Mouse (Mus musculus) c-Kit-positive CD71-positive TER-119-negative erythroid progenitor cells, embryonic 14.5 days (primary cell): ENCODE results near the gene Ywhae.

Experiments
- DNase-seq: peaks from one replicate; pipeline ENCODE4 v3.0.0-alpha.2; 2013; ENCODE audit warnings: low read depth

Gene Ywhae

DNA sequence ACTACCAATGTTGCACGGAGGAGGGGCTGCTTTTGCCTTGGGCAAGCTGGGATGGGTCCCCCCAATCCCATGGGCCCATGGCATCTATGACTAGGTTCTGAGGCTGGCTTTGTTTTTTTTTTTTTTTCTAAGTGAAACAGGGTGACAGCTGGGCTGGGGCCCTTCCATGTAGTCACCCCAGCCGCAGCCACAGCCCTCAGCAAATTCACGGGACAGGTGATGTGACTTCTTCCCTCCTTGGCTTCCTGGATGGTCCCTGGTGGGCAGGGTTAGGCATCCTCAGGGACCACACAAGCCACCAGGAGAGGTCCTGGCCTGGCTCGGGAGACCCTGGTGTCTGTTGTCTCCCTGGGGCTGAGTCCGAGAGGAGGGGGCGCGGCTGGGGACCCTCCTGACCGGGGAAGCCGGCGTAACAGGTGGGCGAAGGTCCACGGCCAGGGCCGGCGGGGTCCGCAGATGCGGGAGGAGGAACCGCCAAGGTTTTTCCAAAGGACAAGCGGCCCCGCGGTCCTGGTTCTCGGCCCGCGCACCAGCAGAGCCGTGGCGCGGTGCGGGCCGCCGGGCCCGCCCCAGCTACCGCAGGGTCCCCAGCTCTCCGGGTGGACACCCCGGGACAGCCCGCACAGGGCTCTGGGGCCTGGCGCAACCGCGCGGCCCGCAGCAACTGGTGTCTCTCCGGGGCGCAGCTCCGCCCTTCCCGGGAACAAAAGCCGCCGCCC, 62.1 kb downstream of the Ywhae start:
- no peak for DNase-seq

DNA sequence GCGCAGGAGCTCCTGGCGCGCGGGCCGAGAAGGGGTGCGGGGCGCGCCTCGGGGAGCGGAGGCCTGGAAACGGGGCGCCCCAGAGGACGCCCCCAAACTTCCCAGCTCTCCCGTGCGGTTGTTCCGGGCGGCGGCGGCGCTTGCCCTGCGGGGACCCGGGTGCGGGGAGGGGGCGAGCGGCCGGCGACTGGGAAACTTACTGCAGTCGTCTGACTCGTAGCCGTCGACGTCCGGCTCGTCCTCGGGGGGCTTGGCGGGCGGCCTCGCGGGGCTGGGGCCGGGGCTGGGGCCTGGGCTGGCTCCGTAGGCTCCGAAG, 62.6 kb downstream of the Ywhae start:
- DNase-seq, result no peak

GRCm38 (mm10) chr11:75796029-75796445, 63.4 kb downstream of the Ywhae start, which contains the start of gene Doc2b:
Gene Doc2b, minus strand, starts transcription at chr11:75796049.
- no peak for DNase-seq

DNA sequence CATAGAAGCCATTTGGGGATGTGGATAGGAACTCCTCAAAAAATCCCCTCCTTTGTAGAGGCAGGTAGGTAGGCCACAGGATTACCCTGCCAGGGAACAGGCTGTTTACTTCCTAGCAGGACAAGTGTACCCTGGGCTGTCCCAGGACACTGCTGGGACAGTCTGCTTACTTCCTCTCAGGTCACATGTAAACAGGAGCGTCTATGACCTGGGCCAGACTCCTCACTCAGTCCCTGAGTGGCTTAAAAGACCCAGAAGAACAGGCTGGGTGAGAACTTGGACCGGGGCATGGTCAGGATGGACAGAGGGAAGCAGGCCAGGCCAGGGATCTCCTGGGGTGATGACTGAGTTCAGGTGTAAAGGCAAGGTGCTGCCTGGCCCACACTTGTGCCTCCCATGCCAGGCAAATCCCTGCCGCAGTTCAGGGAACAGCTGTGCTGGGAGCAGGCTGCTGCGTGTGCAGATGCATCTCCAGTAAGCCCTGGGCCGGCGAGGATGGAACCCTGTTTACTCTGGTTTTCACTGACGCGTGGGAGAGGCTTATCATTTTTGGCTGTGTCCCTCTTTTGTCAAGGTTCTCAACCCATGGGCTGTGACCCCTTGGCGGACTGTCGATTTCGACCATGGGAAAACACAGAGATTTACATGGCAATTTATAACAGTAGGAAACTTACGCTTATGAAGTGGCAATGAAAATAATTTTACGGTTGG, 64.0 kb downstream of the Ywhae start:
- DNase-seq, result no peak

DNA sequence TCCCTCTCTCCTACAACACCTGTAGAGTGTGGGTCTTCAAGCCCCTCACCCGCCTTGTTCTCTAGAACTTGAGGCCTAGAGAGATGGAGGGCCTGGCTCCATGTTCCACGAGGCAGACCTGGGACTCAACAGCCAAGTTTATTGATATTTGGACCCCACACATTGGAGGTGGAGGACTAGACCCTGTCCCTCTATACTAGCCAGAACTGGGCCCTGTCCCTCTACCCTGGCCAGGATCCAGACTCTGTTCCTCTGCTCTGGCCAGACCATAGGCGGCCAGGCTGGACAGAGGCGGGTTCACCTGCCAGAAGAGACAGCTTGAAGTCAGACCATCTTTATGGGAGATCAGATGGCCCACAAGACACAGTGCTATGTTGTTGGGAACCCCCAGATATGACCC, 68.7 kb downstream of the Ywhae start:
- no peak for DNase-seq

DNA sequence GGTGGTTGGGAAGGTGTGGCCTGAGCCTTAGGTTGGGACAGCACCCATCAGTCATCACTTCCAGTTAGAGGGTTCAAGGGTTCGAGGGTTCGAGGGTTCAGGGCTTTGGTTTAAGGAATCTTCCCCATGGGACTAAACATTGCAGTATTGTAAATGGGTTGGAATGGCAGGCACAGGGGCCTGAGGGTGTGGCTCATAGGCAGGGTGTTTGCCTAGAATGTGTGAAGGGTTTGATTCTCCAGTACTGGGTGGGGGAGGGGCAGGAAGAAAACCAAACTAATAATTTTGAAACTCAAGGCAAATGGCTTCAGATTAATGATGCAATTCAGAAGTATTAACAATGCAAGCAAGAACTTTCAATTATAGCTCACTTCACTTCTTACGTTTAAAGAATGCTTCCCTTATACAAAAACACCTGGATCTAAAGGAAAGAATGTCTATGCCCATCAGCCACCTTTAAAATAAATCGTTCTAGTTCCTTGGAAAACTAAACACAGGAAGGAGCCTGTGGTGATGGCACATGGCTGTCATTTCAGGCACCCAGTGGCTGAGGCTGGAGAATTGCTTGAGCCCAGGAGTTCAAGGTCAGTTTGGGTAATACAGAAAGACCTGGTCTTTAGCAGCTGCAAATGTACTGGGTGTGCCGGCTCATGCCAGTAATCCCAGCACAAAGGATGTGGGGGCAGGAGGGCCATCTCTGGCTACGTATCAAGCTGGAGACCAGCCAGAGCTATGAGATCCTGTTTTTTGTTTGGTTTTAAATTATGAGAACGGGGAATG, 69.3 kb downstream of the Ywhae start:
- no peak for DNase-seq

- DNase-seq, result no peak
Observed at GRCm38 (mm10) chr11:75807486-75807885, 74.8 kb downstream of the Ywhae start.

GRCm38 (mm10) chr11:75810526-75810925, 77.9 kb downstream of the Ywhae start:
- no peak for DNase-seq

DNA sequence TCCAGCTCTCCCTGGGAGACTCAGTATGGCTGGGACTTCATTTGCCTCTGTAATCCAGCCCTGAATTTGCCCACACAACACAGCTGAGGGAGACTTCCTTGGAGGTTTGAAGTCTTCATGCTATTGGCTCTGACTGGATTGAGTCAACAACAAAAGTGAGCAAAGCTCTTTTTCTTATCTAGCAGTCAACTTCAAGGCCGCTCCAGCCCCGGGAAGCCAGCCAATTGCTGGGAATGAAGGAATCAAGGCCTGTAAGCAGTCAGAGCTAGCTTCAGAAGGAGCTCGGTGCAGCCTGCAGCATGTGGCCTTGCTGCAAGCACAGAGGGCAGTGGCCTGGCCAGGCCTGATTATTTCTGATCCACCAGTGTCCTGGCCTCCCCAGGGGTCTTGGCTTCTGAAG, 79.2 kb downstream of the Ywhae start:
- DNase-seq, result no peak

DNA sequence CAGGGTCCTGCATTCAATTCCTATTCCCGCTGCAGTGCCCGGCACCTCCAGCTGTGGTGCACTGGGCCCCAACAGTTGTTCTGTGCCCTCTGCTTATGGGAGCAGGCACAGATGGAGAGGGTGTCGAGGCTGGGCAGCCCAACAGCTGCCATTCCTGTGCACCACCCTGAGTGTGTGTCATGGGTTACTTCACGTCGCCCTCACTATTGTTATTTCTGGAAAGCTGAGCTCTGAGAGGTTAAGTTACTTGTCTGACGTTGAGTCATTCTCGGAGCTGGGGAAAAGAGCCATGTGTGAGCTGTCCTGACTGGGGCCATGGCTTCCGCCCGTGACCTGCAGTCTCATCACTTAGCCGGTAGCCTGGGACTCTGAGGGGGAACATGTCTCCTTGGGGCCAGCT, 80.4 kb downstream of the Ywhae start:
- no peak for DNase-seq
